Mouse (Mus musculus) forebrain, embryonic 12.5 days (tissue): ENCODE data around the gene Tial1. TPM values are rescaled to one million over a fixed set of nuclear protein-coding genes. Genes with fewer than 3 reads are reported as not detected.
A peak's percentile ranks its signal among the peaks of the same experiment; 100 is the strongest.

Source experiments
- ATAC-seq: fragments of 200-750 bp; cut with Nextera tagmentation; 2 replicates; pipeline ENCODE4 v1.8.0; 2017; ENCODE audit warnings: moderate TSS enrichment; ENCODE audit not compliant: low FRiP score
- H3K27ac ChIP-seq: fragments of 300-500 bp; sonication (generic); 2 replicates; pipeline ENCODE4 v1.5.1; 2016; ENCODE audit warnings: mild to moderate bottlenecking
- H3K27me3 ChIP-seq: fragments of 300-500 bp; sonication (generic); 2 replicates; pipeline ENCODE4 v1.6.1; 2016; ENCODE audit warnings: mild to moderate bottlenecking
- H3K36me3 ChIP-seq: fragments of 300-500 bp; sonication (generic); replicated peaks from 2 replicates; pipeline ENCODE4 v1.6.1; 2016; ENCODE audit warnings: mild to moderate bottlenecking
- H3K4me1 ChIP-seq: fragments of 300-500 bp; sonication (generic); 2 replicates; pipeline ENCODE4 v1.6.1; 2016
- H3K4me2 ChIP-seq: fragments of 300-500 bp; sonication (generic); 2 replicates; pipeline ENCODE4 v1.6.1; 2016; ENCODE audit warnings: mild to moderate bottlenecking, moderate library complexity
- H3K4me3 ChIP-seq: fragments of 300-500 bp; sonication (generic); replicated peaks from 2 replicates; pipeline ENCODE4 v1.5.1; 2016; ENCODE audit warnings: mild to moderate bottlenecking
- H3K9ac ChIP-seq: fragments of 300-500 bp; sonication (generic); 2 replicates; pipeline ENCODE4 v1.6.1; 2016; ENCODE audit warnings: mild to moderate bottlenecking
- H3K9me3 ChIP-seq: fragments of 300-500 bp; sonication (generic); 2 replicates; pipeline ENCODE4 v1.6.1; 2016
- WGBS: fragments of 180-500 bp; shearing (Covaris S2); methylation state at CpG from one replicate; pipeline ENCODE4 v1.1.7; 2016; 5-methylcytosine and 5-hydroxymethylcytosine counted together
- polyA plus RNA-seq: library from polyadenylated mRNA; unstranded; fragments of >200 nt; fragmentation: Nextera tagmentation; extraction: Ambion mirVana; gene quantifications from 2 replicates; pipeline ENCODE4 v1.2.1, GENCODE M21; 2016

The Tial1 gene
- polyA plus RNA-seq = 39.5 and 39.9 TPM in 2 replicates

DNA sequence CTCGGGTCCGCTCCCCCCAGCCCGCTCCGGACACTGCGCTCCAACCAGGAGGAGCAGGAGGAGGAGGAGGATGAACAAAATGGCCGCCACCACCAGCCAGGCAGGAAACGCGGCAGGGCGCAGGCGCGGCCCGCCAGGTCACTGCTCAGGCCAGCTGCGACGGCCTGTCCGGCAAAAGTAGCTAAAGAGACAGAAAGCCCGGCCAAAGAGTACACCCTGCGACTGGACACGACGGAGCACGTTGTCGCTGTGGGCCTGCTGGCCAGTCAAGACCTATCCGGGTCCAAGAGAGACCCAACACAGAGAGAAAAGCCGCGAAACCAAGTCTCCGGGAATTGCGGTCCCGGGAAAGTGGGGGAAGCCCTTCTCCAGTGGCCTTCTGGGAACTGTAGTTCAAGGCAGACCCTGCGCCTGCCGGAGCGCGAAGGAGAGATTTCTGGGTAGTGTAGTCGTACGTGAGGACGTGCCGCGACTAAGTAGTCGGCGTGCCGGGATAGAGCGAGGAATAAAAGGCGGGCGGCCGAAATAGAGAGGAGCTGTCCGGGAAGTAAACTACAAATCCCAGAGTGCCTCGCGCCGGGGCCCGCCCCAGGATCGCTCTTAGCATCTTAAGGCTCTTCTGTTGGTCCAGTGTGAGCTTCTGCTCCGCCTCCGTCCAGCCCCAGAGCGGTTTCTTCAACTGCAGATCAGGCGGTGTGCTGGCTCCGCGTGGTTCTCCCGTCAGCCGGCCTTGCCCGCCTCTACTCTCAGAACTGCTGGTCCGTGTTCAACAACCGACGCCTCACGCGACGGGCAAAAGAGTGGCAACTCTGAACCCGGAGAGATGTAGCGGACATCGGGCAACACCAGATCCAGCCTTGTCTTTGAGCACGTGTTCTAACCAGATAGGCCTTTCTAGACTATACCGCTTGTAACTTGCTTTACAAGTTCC, at the start of gene Tial1:
Tial1 (minus strand) TSS at position 433 of the 931 bp plus-strand sequence.
- peak within 1 kb of the TSS; percentile 94 for H3K27ac ChIP-seq
- ATAC-seq = peak; percentile 99
- peaks cover 22% of the 10 kb centered on the region for H3K4me1 ChIP-seq
- H3K4me2 ChIP-seq = peak within 1 kb of the TSS; percentile 87
- H3K4me3 ChIP-seq = peak within 1 kb of the TSS; percentile 93
- no peaks in the 10 kb centered on the region for H3K27me3 ChIP-seq
- under 1% methylated on average over 67 of the region's 69 CpGs for WGBS
- no peaks in the 10 kb centered on the region for H3K36me3 ChIP-seq
- H3K9ac ChIP-seq = peak within 1 kb of the TSS; percentile 94
- no peaks in the 10 kb centered on the region for H3K9me3 ChIP-seq

- no peak overlapping the region for H3K27ac ChIP-seq
- no peaks in the 10 kb centered on the region for H3K36me3 ChIP-seq
- no peaks in the 10 kb centered on the region for H3K4me1 ChIP-seq
- H3K9ac ChIP-seq = no peak overlapping the region
- H3K4me3 ChIP-seq = no peak overlapping the region
- H3K27me3 ChIP-seq = no peaks in the 10 kb centered on the region
- no peak overlapping the region for H3K4me2 ChIP-seq
- H3K9me3 ChIP-seq = no peaks in the 10 kb centered on the region
- 88% methylated on average over 6 of the region's 6 CpGs for WGBS
- no peak for ATAC-seq
These were observed 42.6 kb upstream of the Tial1 start for GRCm38 (mm10) chr7:128504091-128504490.

DNA sequence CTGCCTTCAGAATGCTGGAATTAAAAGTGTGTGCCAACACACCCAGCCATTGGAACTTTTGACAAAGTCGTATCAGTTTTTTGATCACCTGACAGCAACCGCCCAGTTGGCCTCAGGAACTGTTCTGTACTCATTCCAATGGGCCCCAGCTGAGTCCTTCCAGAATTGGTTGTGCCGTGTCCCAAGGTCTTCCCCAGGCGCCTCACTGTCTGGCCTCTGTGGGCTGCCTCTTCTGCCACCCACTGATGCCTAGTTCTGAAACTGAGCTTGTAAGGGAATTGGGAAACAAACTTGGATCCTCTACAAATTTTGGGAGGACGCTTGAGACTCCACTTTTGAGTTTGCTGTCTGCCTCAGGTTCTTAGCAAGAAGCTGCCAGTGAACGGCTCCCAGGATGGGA, 38.3 kb upstream of the Tial1 start:
- no peaks in the 10 kb centered on the region for H3K36me3 ChIP-seq
- no peak overlapping the region for H3K27ac ChIP-seq
- no peak overlapping the region for H3K4me3 ChIP-seq
- H3K9me3 ChIP-seq = no peaks in the 10 kb centered on the region
- no peak overlapping the region for H3K4me2 ChIP-seq
- ATAC-seq = no peak
- no peak overlapping the region for H3K9ac ChIP-seq
- H3K4me1 ChIP-seq = no peaks in the 10 kb centered on the region
- WGBS = 88% methylated on average over 6 of the region's 6 CpGs
- no peaks in the 10 kb centered on the region for H3K27me3 ChIP-seq

GRCm38 (mm10) chr7:128494546-128494945, 33.0 kb upstream of the Tial1 start:
- ATAC-seq = no peak
- H3K4me3 ChIP-seq = no peak overlapping the region
- H3K9me3 ChIP-seq = no peaks in the 10 kb centered on the region
- no peak overlapping the region for H3K9ac ChIP-seq
- H3K4me1 ChIP-seq = no peaks in the 10 kb centered on the region
- no peak overlapping the region for H3K27ac ChIP-seq
- no peaks in the 10 kb centered on the region for H3K27me3 ChIP-seq
- 94% methylated on average over 5 of the region's 5 CpGs for WGBS
- H3K36me3 ChIP-seq = no peaks in the 10 kb centered on the region
- no peak overlapping the region for H3K4me2 ChIP-seq

- Histone ChIP-seq H3K9me3 (peaks cover 20% of the 10 kb centered on the region), H3K36me3 (no peaks in the 10 kb centered on the region), H3K4me3 (no peak overlapping the region), H3K9ac (no peak overlapping the region), H3K4me1 (no peaks in the 10 kb centered on the region), H3K27ac (no peak overlapping the region), H3K27me3 (no peaks in the 10 kb centered on the region), H3K4me2 (no peak overlapping the region)
- 96% methylated on average over 3 of the region's 3 CpGs for WGBS
- no peak for ATAC-seq
These were observed 27.5 kb upstream of the Tial1 start for GRCm38 (mm10) chr7:128488986-128489385.

DNA sequence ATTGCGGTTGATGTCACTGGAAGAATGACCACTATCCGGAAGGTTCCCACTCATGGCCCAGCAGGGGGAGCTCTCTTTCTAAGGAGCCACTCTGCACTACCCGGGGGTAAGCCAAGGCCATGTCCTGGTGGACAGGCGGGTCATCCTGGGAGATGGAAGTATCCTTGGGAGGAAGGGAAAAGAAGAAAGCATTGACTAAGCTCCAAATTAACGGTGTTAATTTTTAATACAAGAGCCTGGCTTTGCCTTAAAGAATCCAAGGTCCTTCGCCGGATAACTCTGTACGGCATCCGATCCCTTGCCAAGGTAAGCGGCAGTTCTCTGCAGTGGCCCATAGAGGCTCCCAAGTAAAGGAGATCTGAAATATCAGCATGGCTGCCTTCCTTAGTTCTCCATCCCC, 12.8 kb upstream of the Tial1 start:
- H3K27me3 ChIP-seq = no peaks in the 10 kb centered on the region
- 35% methylated on average over 10 of the region's 10 CpGs for WGBS
- H3K36me3 ChIP-seq = no peaks in the 10 kb centered on the region
- no peak overlapping the region for H3K9ac ChIP-seq
- no peaks in the 10 kb centered on the region for H3K9me3 ChIP-seq
- peak overlapping the region; percentile 29; the same call in 1 of the 2 replicates for H3K4me2 ChIP-seq
- H3K27ac ChIP-seq = no peak overlapping the region
- peak overlapping the region; percentile 10; the same call in 1 of the 2 replicates for H3K4me3 ChIP-seq
- no peaks in the 10 kb centered on the region for H3K4me1 ChIP-seq
- peak; percentile 77 for ATAC-seq

DNA sequence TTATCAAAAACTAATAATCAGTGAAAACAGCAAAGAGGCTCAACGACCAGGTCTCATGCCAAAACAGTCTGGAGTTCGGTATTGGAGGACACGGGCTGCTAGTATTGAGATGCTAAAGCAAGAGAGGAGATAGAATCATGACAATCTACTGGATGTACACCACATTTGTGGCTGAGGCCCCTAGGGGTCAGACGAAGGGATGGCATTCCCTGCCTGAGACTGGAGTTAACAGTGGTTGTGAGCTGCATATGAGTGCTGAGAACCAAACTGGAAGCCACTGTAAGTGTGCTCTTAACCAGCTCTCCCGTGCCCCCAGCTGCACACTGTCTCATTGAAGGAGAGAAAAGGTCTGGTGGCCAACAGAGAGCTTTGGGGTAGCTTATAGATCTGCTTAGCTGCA, 889 bp upstream of the Tial1 start:
- peaks cover 21% of the 10 kb centered on the region for H3K4me1 ChIP-seq
- no peaks in the 10 kb centered on the region for H3K27me3 ChIP-seq
- WGBS = 67% methylated on average over 5 of the region's 5 CpGs
- H3K36me3 ChIP-seq = no peaks in the 10 kb centered on the region
- H3K9me3 ChIP-seq = no peaks in the 10 kb centered on the region
- ATAC-seq = no peak
- H3K27ac ChIP-seq = peak overlapping the region; percentile 68
- peak overlapping the region; percentile 93 for H3K4me3 ChIP-seq
- H3K9ac ChIP-seq = no peak overlapping the region
- H3K4me2 ChIP-seq = peak overlapping the region; percentile 87

DNA sequence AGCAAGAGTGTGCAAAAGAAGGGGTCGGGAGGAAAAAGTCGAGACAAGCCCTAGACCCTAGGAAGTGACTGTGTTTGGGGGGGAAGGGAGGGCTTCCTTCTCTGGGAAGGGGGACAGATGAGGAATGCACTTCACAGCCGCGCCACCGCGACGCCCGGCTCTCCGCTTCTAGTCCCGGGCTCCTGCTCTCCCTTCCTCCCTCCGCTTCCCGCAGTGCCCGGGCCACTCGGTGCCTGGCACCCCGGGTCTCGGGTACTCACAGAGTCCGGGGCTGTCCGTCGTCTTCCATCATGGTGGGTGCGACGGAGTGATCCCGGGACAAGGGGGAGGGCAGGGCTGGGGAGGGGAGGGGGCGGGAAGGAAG, 670 bp downstream of the Tial1 start:
- 1% methylated on average over 17 of the region's 23 CpGs for WGBS
- ATAC-seq = peak; percentile 60

DNA sequence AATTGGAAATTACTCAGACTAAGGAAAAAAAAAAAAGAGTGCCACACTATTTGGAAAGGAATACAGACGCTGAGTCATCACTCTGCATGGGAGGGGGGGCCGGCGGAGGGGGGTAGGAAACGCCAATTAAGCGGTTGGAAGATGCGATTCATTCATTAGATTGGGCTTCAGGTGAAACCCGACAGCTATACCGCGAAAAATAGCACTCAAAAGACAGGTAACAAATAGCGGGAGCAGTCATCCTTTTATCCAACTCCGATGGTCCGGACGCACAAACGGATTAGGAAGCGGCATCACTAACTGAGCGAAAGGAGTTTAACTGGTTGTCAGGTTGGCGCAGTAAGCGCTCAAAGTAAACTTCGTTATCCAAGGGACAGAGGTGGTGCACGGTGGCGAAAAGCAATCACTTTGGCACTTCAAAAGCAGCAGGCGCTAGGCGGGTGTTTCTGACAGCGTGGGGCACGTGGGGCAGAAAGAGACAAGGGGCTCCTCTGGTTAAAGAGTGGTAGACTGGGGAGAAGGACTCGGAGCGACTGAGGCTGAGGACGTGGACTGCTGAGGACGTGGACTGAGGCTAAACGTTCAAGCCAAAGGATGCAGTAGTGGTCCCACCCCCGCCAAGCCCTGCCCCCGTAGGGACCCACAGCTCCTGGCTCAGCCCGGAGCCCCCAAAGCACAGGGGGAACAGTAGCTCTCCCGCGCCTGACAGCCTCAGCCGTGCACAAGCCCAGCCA, 1.2 kb downstream of the Tial1 start:
- H3K9ac ChIP-seq = peak overlapping the region; percentile 94
- ATAC-seq = no peak; the same call in 1 of the 2 replicates
- H3K9me3 ChIP-seq = no peaks in the 10 kb centered on the region
- WGBS = under 1% methylated on average over 36 of the region's 36 CpGs
- peak overlapping the region; percentile 94 for H3K27ac ChIP-seq
- H3K4me3 ChIP-seq = peak overlapping the region; percentile 93
- peaks cover 27% of the 10 kb centered on the region for H3K4me1 ChIP-seq
- H3K27me3 ChIP-seq = no peaks in the 10 kb centered on the region
- H3K4me2 ChIP-seq = peak overlapping the region; percentile 87
- H3K36me3 ChIP-seq = no peaks in the 10 kb centered on the region

More for the DNA sequence above, 670 bp downstream of the Tial1 start:
- no peaks in the 10 kb centered on the region for H3K36me3 ChIP-seq
- H3K4me3 ChIP-seq = peak overlapping the region; percentile 93
- H3K4me1 ChIP-seq = peaks cover 27% of the 10 kb centered on the region
- H3K9me3 ChIP-seq = no peaks in the 10 kb centered on the region
- no peaks in the 10 kb centered on the region for H3K27me3 ChIP-seq
- H3K4me2 ChIP-seq = peak overlapping the region; percentile 87
- peak overlapping the region; percentile 94 for H3K27ac ChIP-seq
- peak overlapping the region; percentile 94 for H3K9ac ChIP-seq

- Histone ChIP-seq H3K36me3 (0 out of 2 replicates have a peak, but pooled peaks cover under 1% of the 10 kb centered on the region), H3K4me3 (peak overlapping the region; percentile 93), H3K4me1 (peaks cover 27% of the 10 kb centered on the region), H3K27ac (0 out of 2 replicates have a peak overlapping the region, but pooled peaks have one; percentile 94), H3K9me3 (no peaks in the 10 kb centered on the region), H3K4me2 (peak overlapping the region; percentile 87), H3K27me3 (no peaks in the 10 kb centered on the region), H3K9ac (peak overlapping the region; percentile 94)
- ATAC-seq = no peak
- 14% methylated on average over 4 of the region's 4 CpGs for WGBS
These were observed 1.8 kb downstream of the Tial1 start for GRCm38 (mm10) chr7:128459791-128460130.

DNA sequence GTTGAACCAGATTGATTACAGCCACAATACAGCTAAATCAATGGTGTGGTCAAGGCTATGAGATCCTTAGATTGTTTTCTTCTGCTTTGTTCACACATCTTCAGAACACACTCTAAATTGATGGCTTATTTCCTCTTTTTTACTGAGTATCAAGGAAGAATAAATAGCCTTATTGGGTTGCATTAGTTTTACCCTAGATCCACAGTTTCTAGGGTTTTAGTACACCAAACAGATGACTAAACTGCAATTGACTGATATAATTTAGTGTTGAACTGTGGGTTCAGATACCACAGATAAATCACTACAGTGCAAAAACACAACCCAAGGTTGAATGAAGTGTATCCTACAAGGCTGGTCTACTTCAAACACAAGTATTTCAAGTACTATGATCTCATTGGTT, 3.5 kb downstream of the Tial1 start:
- Histone ChIP-seq H3K9me3 (no peaks in the 10 kb centered on the region), H3K27me3 (no peaks in the 10 kb centered on the region), H3K4me1 (peaks cover 27% of the 10 kb centered on the region), H3K9ac (no peak overlapping the region), H3K4me2 (no peak overlapping the region), H3K36me3 (peaks cover 15% of the 10 kb centered on the region; the same call in 1 of the 2 replicates), H3K4me3 (no peak overlapping the region), H3K27ac (no peak overlapping the region)
- no peak for ATAC-seq

DNA sequence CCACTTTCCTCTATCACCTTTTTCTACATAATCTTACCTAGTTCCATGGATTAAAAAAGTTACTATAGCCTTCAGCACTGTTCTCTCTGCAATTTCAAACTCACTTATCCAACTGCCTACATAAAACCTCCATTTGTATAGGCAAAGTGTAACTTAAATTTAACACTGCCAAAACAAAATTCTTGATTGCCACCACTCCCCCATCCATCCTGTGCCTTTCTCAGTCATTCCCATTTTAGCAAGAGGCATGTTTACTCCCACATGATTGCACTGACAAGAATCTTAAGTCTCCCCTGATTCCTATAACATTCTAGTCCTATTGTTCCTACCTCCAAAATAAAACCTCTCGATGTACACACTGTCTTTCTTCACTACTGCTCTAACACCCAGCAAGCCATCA, 8.8 kb downstream of the Tial1 start:
- H3K27me3 ChIP-seq = no peaks in the 10 kb centered on the region
- 90% methylated on average over 1 of the region's 1 CpGs for WGBS
- H3K36me3 ChIP-seq = peaks cover 44% of the 10 kb centered on the region

More for the DNA sequence above, 8.8 kb downstream of the Tial1 start:
- Histone ChIP-seq H3K9ac (no peak overlapping the region), H3K4me3 (no peak overlapping the region), H3K27ac (no peak overlapping the region), H3K4me1 (peaks cover 8% of the 10 kb centered on the region), H3K4me2 (no peak overlapping the region), H3K9me3 (no peaks in the 10 kb centered on the region)
- no peak for ATAC-seq
